Mouse (Mus musculus) gastrocnemius, adult 2 months (tissue): ENCODE results near the gene Rex1bd. TPM values are rescaled to one million over a fixed set of nuclear protein-coding genes. Genes with fewer than 3 reads are reported as not detected.

Experiments
- DNase-seq: peaks from one replicate; pipeline ENCODE4 v3.0.0; 2022
- H3K27ac ChIP-seq: fragments of 200-600 bp; 2 replicates; pipeline ENCODE4 v1.8.1; 2022; ENCODE audit warnings: mild to moderate bottlenecking
- H3K4me3 ChIP-seq: fragments of 200-600 bp; 2 replicates; pipeline ENCODE4 v1.8.1; 2022; ENCODE audit warnings: mild to moderate bottlenecking, moderate library complexity
- CTCF ChIP-seq: fragments of 200-600 bp; IDR thresholded peaks from 2 replicates; pipeline ENCODE4 v1.8.1; 2022; ENCODE audit warnings: antibody characterized with exemption, mild to moderate bottlenecking, moderate library complexity
- intact Hi-C: fragments of 180-260 bp; cut with DNase I; formaldehyde crosslinking; loops from one replicate; pipeline ENCODE4 v1.15.1; 2025
- total RNA-seq, 2 experiments: library from RNA; stranded (reverse); gene quantifications; 2 replicates each; pipeline ENCODE4 v1.2.3; 2021

Rex1bd gene
- total RNA-seq, 2 experiments from 2014 or later, result 146 to 148 TPM

DNA sequence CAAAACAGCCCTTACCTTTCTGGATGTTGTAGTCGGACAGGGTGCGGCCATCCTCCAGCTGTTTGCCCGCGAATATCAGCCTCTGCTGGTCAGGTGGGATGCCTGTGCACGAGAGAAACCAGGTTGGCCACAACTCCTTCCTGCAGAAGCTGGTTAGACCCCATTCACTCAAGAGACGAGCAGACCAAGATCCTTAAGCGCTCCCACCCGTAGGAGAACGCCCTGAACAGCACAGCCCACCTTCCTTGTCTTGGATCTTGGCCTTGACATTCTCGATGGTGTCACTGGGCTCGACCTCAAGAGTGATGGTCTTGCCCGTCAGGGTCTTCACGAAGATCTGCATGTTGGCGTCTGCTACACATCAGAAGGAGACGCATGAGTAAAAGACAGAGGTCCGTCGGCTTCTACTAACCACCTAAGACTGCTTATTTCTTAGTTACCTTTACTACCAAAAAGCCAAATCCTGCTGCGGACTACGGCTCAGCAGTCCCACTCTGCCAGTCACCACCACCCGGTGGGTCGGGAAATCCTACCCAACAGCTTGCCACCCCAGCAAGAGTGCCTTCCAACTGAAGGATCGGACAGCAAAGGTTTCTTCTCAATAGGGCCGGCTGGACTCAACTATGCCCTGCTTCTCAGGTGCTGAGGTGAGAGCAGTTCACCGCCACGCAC, 2.9 kb upstream of the Rex1bd start:
- no peak for TF ChIP-seq CTCF
- Histone ChIP-seq H3K4me3 (peak overlapping the region; percentile 74), H3K27ac (peak overlapping the region; percentile 98)
- DNase-seq, result no peak
- intact Hi-C loops, result loop anchor here (5.0 kb wide), 1 partner anchor 167 kb away; no protein-coding TSS in a partner anchor

DNA sequence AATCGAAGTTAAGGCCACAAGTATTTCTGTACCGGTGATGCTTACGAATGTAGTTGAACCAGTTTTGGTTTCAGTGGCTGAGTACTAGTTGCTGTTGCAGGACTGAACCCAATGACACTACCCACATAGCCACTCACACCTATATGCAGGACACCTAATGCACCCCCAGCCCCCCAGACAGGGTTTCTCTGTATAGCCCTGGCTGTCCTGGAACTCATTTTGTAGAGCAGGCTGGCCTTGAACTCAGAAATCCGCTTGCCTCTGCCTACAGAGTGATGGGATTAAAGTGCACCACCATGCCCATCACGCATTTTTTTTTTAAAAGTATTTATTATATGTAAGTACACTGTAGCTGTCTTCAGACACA, 458 bp upstream of the Rex1bd start:
- peak overlapping the region; percentile 89 for H3K4me3 ChIP-seq
- TF ChIP-seq CTCF, result no peak
- intact Hi-C loops, result loop anchor here (5.0 kb wide), 1 partner anchor 165 kb away; no protein-coding TSS in a partner anchor
- peak overlapping the region; percentile 99 for H3K27ac ChIP-seq
- no peak for DNase-seq

DNA sequence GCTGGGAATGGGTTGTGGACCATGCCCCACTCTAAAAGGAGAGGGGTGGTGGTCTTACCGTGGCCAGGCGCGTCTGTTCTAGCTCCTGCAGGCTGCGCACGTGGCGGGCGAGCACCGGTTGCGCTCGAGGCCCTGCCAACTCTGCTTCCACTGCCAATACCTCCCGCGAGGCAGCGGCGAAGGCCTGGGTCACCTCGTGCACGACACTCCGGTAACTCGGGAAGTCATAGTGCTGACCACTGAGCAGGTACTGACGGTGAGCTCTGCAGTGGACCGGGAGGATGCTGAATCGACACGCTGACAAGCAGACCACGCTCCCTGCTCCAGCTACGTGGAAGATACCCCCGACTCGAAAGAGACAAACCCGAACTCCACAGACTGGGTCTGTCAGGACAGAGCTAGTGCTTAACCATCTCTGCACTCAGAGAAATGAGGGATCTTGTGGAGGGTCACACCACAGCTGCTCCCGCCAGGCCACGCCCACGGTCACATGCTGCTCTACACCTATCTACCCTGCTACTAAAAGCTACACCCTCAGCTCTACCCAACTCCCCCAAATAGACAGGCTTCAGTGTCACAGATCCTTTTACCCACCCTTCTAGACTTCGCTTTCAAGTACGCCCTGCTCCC, 739 bp downstream of the Rex1bd start:
- DNase-seq, result peak; percentile 55
- no peak for TF ChIP-seq CTCF
- intact Hi-C loops, result loop anchor here (1.0 to 5.0 kb wide), 2 partner anchors 123 to 164 kb away; no protein-coding TSS in a partner anchor

DNA sequence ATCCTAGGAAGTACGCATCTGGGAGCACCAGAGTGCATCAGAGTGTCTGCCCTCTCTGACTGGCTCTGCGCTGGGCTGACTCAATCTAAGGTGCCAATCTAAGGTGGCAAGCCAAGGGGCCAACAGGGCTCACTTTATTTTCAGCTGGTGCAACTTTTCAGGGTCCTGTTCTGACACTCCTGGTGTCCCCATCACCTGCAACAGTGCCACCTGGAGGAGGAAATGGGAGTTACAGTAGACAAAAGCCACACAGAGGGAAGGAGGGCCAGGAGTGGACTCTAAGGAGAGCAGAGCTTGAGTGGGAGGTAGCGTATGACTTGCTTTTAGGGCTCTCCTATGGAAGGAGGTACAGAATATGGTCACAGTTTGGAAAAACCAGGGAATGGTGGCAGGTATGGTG, 1.7 kb downstream of the Rex1bd start:
- intact Hi-C loops, result loop anchor here (1.0 to 5.0 kb wide), 2 partner anchors 122 to 163 kb away; no protein-coding TSS in a partner anchor
- DNase-seq, result peak; percentile 80
- TF ChIP-seq CTCF, result peak; percentile 94; the same call in 1 of the 2 replicates
- Histone ChIP-seq H3K27ac (peak overlapping the region; percentile 79), H3K4me3 (peak overlapping the region; percentile 50)

More for the DNA sequence above, 739 bp downstream of the Rex1bd start:
- H3K27ac ChIP-seq, result peak overlapping the region; percentile 99
- peak overlapping the region; percentile 89 for H3K4me3 ChIP-seq

DNA sequence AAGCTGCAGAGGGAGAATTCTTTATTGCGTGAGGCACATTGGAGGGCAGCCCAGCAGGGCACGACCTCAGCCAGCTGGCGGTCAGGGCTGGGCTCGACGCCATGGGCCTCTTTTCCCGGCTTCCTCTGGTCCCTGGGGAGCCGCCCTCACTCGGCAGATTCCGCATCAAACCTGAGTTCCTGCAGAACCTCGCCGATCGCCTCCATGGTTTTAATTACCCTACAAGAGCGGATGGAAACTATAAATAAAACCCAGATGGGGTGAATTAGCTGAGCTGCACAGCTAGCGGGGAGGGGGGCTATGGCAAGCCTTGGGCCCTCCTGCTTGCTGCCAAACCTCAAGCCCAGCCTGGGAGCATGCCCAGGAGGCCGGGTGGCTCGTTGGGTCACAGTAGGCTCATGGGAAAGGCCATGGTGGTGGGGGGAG, 2.2 kb downstream of the Rex1bd start:
- no peak for TF ChIP-seq CTCF
- DNase-seq, result peak; percentile 89
- H3K4me3 ChIP-seq, result peak overlapping the region; percentile 50
- H3K27ac ChIP-seq, result peak overlapping the region; percentile 79
- intact Hi-C loops, result no loop called here

DNA sequence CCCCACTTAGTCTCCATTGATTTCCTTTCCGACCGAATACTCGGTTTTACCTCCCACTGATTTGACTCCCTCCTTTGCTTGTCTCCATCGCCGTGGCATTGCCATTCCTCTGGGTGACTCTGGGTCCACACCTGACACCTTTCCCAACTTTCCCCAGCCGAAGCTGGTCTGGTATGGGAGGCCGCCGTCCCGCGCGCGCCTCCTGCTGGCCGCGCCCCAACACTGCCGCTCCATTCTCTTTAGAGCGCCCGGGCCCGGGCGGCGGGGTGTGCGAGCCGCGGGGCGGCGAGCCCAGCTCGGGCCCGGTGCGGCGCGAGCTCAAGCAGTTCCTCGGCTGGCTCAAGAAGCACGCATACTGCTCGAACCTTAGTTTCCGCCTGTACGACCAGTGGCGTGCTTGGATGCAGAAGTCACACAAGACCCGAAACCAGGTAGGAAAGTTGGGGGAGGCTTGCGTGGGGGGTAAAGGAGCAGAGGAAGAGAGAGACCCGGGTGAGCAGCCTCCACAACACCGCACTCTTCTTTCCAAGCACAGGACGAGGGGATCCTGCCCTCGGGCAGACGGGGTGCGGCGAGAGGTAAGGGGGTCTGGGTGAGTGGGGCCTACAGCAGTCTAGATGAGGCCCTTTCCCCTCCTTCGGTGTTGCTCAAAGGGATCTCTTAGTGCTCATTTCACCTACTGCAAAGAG, 3.3 kb downstream of the Rex1bd start:
- TF ChIP-seq CTCF, result peak; percentile 82
- Histone ChIP-seq H3K4me3 (peak overlapping the region; percentile 26; the same call in 1 of the 2 replicates), H3K27ac (no peak overlapping the region)
- peak; percentile 83 for DNase-seq
- intact Hi-C loops, result no loop called here

DNA sequence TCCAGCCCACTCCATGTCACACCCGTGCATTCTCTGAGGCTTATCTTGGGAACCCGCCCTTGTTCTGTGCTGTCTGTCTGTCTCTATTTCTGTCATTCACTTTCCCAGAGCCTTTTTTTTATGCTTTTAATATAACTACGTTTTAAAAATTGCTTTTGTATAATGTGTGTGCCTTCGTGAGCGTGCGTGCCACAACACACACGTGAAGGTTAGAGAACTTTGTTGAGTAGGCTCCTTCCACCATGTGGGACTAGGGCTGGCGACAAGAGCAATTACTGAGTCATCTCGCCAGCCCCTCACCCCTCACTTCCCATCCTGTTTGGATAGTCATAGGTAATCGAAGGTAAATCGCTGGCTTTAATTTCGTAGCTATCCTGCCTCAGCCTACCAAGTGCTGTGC, 4.0 kb downstream of the Rex1bd start:
- H3K4me3 ChIP-seq, result 0 out of 2 replicates have a peak overlapping the region, but pooled peaks have one; percentile 13
- intact Hi-C loops, result no loop called here
- no peak for TF ChIP-seq CTCF

DNA sequence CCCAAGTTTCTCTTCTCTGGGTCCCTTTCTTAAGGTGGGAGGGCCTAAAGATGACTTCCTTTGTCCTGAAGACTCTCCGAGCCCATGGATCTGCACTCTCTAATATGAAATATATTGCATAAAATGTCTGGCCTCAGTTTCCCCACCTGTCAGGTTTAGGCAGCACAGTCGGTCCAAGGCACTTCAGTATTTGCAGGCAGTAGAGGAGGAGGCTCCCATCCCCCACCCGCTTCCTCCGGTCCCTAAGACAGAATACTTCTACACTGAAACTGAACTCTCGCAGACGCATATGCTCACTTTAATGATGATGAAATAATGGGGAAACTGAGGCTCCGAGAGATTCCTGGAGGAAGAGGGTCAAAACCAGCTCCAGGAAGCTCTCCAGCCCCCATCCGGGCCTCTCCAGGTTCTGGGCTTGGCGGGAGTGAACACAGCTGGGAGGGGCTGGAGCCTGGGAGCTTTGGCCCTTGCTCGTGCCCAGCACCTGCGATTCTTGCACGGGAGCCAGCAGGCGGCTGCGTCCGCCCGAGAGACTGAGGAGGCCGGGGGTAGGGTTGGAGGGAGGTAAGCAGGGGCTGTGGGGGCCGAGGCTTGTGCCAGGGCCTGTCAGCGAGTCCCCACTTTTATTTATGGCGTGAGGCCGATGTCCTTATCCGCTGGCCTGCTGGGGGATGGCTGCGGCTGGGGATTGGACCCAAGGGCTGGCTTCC, 4.6 kb downstream of the Rex1bd start:
- H3K27ac ChIP-seq, result no peak overlapping the region
- H3K4me3 ChIP-seq, result no peak overlapping the region
- intact Hi-C loops, result no loop called here
- DNase-seq, result peak; percentile 82
- TF ChIP-seq CTCF, result no peak

More for the DNA sequence above, 4.0 kb downstream of the Rex1bd start:
- no peak for DNase-seq
- H3K27ac ChIP-seq, result no peak overlapping the region

DNA sequence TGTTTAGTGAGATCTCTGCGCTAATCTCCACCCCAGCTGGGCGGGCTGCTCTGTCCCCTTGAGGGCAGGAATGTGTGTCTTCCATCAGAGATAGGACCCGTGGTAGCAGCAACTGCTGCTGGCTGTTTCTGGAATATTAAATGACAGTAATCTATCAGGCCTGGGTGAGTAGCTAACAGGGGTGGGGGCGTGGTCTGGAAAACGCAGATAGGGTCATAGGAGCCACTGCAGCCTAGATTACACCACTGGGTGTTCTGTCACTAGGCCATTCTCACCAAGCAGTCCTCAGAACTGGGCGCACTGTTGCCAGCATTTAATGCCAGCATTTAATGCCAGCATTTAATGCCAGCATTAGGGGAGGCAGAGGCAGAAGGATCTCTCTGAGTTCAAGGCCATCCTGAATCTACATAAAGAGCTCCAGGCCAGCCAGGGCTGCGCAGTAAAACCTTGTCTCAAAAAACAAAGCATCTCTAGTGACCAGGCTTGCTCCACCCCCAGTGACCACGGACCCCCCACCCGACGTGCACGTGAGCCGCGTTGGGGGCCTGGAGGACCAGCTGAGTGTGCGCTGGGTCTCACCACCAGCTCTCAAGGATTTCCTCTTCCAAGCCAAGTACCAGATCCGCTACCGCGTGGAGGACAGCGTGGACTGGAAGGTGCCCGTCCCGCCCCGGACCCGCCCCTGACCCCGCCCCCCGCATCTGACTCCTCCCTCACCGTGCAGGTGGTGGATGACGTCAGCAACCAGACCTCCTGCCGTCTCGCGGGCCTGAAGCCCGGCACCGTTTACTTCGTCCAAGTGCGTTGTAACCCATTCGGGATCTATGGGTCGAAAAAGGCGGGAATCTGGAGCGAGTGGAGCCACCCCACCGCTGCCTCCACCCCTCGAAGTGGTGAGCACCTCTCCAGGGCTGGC, 5.9 kb downstream of the Rex1bd start:
- intact Hi-C loops, result no loop called here
- Histone ChIP-seq H3K4me3 (no peak overlapping the region), H3K27ac (no peak overlapping the region)
- no peak for TF ChIP-seq CTCF
- no peak for DNase-seq

DNA sequence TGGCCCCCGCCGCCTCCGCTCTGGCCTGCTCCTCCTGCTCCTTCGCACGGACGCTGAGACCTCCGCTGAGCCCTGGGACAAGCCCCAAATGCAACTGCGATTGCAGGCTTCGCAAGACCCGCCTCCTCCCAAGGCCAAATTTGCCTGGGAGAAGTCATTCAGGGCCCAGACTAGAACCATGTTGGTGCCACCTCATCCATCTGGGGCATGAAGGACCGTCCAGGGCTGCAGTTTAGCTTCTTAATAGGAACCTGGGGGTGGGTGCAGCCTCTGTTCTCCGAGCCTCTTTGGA, 10.8 kb downstream of the Rex1bd start:
- H3K27ac ChIP-seq, result no peak overlapping the region
- intact Hi-C loops, result no loop called here

DNA sequence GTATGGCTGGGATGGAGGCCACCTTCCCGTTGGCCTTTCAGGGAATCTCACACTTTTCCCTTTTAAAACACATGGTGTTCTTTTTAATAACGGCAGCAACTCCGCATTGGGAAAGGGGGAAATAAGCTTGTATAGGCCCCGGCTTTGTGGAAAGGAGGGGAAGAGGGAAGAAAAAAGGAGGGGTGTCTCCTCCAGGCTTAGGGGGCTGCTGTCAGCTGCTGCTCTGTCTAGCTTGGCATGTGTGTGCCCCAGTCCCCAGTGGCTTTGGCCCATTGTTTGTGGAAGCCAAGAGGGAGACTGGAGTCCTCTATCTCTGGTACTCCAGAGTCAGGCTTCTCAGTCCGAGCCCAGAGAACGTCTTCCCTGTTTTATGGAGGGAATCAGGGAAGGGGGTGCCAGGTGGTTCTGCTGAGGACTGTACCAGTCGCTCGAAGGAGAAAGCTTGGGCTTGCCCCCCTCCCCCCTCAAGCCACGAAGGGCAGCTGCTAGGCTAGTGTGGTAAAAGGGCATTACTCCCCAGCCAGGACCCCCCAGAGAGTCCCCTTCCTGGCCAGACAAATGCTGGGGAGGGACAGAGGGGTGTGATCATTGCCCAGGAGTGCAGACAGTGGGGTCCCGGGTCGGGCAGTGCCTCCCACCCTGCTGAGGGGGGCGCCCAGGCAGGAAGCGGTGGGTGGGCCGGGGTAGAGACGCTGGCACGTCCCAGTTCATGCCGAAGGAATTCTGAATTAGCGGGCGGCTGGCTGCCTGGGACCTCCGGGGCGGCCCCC, 11.4 kb downstream of the Rex1bd start:
- peak overlapping the region; percentile 6 for H3K4me3 ChIP-seq
- no peak for DNase-seq
- no peak overlapping the region for H3K27ac ChIP-seq
- TF ChIP-seq CTCF, result no peak
- intact Hi-C loops, result no loop called here

More for the DNA sequence above, 10.8 kb downstream of the Rex1bd start:
- peak overlapping the region; percentile 6; the same call in 1 of the 2 replicates for H3K4me3 ChIP-seq
- DNase-seq, result no peak
- no peak for TF ChIP-seq CTCF
